In the genomic region with DNA sequence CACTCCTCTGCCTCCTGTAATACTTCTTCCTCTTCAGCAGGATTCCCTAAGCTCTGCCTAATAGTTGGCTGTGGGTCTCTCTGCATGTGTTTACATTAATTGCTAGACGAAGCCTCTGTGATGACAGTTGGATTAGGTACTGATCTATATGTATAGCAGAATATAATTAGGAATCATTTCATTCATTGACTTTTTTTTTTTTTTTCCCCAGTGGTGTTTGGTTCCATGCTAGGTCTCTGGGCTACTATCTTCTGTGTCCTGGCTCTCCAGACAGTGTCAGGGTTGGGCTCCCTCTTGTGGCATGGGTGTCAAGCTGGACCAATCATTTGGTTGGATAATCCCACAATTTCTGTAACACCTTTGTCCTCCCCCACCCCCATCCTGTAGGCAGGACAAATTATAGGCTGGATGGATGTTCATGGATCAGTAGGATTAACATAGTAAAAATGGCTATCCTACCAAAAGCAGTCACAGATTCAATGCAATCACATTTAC, we compare ENCODE assay signal across 12 mouse cellular contexts.
DNase-seq lines count a peak whose midpoint lies in the region; ATAC-seq and TF ChIP-seq lines count a peak whose summit lies in the region.
"Had no signal": no experiment of that assay in that cellular context is flagged by ENCODE, and none has a peak within 500 bp of the region (broad histone marks: within the 10 kb centered on the region; RNA-seq: fewer than 3 reads in every experiment).

No protein-coding gene starts in this region.

- intact Hi-C loops in left cerebral cortex, postnatal 4 days (cut with DNase I): no loop called here

- ATAC-seq in liver, embryonic 12.5 days: no peak
- 0 out of 2 replicates have a peak, but pooled peaks have one; percentile 31 for ATAC-seq in megakaryocyte-erythroid progenitor cell, adult 5-6 weeks (replicated peaks; ENCODE audit: low FRiP score, low TSS enrichment, poor library complexity, severe bottlenecking)

- no peak for TF ChIP-seq POLR2A in bone marrow, adult 2 months (IDR thresholded peaks at IDR 0.05; ENCODE audit: borderline replicate concordance, control insufficient read depth, low read depth, low read length)

- peak; percentile 48 for TF ChIP-seq CTCF in bone marrow, adult 2 months (IDR thresholded peaks at IDR 0.05; ENCODE audit: control insufficient read depth, insufficient read depth, low read length)

- no peak overlapping the region for H3K4me2 ChIP-seq in liver, embryonic 12.5 days
- H3K4me2 ChIP-seq: embryonic facial prominence, embryonic 12.5 days; liver, embryonic 15.5 days had no signal

- H3K27ac ChIP-seq in liver, embryonic 12.5 days: no peak overlapping the region
- no peak overlapping the region for H3K27ac ChIP-seq in bone marrow, adult 2 months (ENCODE audit: control insufficient read depth, insufficient read depth, low read depth, low read length, poor library complexity)
- H3K27ac ChIP-seq: embryonic facial prominence, embryonic 12.5 days; liver, embryonic 15.5 days had no signal

- WGBS in liver, embryonic 12.5 days (ENCODE audit: insufficient replicate concordance): 55% methylated on average over 1 of the region's 1 CpGs
- 63% methylated on average over 1 of the region's 1 CpGs for WGBS in bone marrow, adult 2 months

- H3K27me3 ChIP-seq in liver, embryonic 12.5 days (replicated peaks): no peaks in the 10 kb centered on the region
- H3K27me3 ChIP-seq: embryonic facial prominence, embryonic 12.5 days; liver, embryonic 15.5 days had no signal

- H3K9ac ChIP-seq in liver, embryonic 12.5 days: no peak overlapping the region
- H3K9ac ChIP-seq: embryonic facial prominence, embryonic 12.5 days; liver, embryonic 15.5 days had no signal

- no peak overlapping the region for H3K4me3 ChIP-seq in liver, embryonic 12.5 days
- no peak overlapping the region for H3K4me3 ChIP-seq in bone marrow, adult 2 months (replicated peaks; ENCODE audit: control insufficient read depth, low read depth, low read length)
- H3K4me3 ChIP-seq: embryonic facial prominence, embryonic 12.5 days; liver, embryonic 15.5 days had no signal

- H3K4me1 ChIP-seq in liver, embryonic 12.5 days: peaks cover 44% of the 10 kb centered on the region
- H3K4me1 ChIP-seq in bone marrow, adult 2 months (ENCODE audit: control insufficient read depth, insufficient read depth, low read length): peaks cover 3% of the 10 kb centered on the region; the same call in 1 of the 2 replicates
- H3K4me1 ChIP-seq: embryonic facial prominence, embryonic 12.5 days had no signal

- 0 out of 2 replicates have a peak, but pooled peaks cover 5% of the 10 kb centered on the region for H3K36me3 ChIP-seq in liver, embryonic 12.5 days
- H3K36me3 ChIP-seq: embryonic facial prominence, embryonic 12.5 days had no signal

- no peaks in the 10 kb centered on the region for H3K9me3 ChIP-seq in liver, embryonic 12.5 days (replicated peaks)
- H3K9me3 ChIP-seq: embryonic facial prominence, embryonic 12.5 days; G1E; liver, embryonic 15.5 days had no signal

- peak; percentile 36 for DNase-seq in gastrocnemius, adult 18-20 months (ENCODE audit: low spot score)
- no peak for DNase-seq in gastrocnemius, adult 8-10 months (ENCODE audit: low spot score in 2 of 2)
- DNase-seq in liver: peak; percentile 20
- no peak for DNase-seq in right cerebral cortex, postnatal 10 days (ENCODE audit: low spot score in 2 of 2)
- no peak for DNase-seq in left cerebral cortex, postnatal 4 days
- DNase-seq: layer of hippocampus, adult 9-11 months had no signal

Comparison
In these comparisons a context has a peak if more than half of its experiments do, and no peak if none do; other contexts are left out.
1. DNase-seq: peak in gastrocnemius, adult 18-20 months (single experiment) and liver (single experiment); none in gastrocnemius, adult 8-10 months (0 of 2), right cerebral cortex, postnatal 10 days (0 of 2) and left cerebral cortex, postnatal 4 days (single experiment).